Comparison of ENCODE assay signal across 24 mouse cellular contexts in the genomic region with DNA sequence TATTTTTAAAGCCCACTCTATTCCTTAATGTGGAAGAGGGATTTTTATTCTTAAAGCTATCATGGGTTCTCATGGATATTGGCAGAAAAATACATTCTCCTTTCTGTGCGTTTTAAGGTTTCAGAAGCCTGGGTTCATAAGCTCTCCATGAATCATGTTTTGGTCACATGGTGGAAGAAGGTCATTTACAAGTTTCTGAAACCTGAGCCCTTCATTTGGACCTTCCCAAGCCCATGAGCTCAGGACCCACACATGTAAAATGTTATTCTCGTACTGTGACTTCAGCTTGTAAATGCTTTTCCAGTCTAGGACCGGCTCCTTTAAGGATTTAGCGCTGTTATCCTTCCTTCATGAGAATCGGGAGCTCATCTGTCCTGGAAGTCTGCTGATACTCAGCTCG.
"Had no signal": no experiment of that assay in that cellular context is flagged by ENCODE, and none has a peak within 500 bp of the region (broad histone marks: within the 10 kb centered on the region; RNA-seq: fewer than 3 reads in every experiment).

No protein-coding gene starts in this region.

- H3K36me3 ChIP-seq: heart, embryonic 13.5 days; heart, embryonic 15.5 days; hindbrain, embryonic 13.5 days; hindbrain, embryonic 15.5 days; limb, embryonic 10.5 days; limb, embryonic 12.5 days had no signal

- H3K4me3 ChIP-seq: heart, embryonic 13.5 days; heart, embryonic 15.5 days; hindbrain, embryonic 13.5 days; hindbrain, embryonic 15.5 days; layer of hippocampus, adult 2 months; left cerebral cortex, adult 2 months; limb, embryonic 10.5 days; limb, embryonic 12.5 days; liver, embryonic 13.5 days had no signal

- H3K27me3 ChIP-seq: heart, embryonic 13.5 days; heart, embryonic 15.5 days; hindbrain, embryonic 13.5 days; hindbrain, embryonic 15.5 days; limb, embryonic 12.5 days; liver, embryonic 13.5 days had no signal

- H3K27ac ChIP-seq: heart, embryonic 13.5 days; heart, embryonic 15.5 days; hindbrain, embryonic 13.5 days; hindbrain, embryonic 15.5 days; hindbrain, postnatal 0 days; layer of hippocampus, adult 2 months; left cerebral cortex, adult 2 months; limb, embryonic 10.5 days; limb, embryonic 12.5 days; liver, embryonic 13.5 days had no signal

- H3K4me2 ChIP-seq: heart, embryonic 11.5 days; heart, embryonic 13.5 days; heart, embryonic 15.5 days; hindbrain, embryonic 13.5 days; hindbrain, embryonic 15.5 days; limb, embryonic 12.5 days; liver, embryonic 11.5 days; liver, embryonic 13.5 days had no signal

- H3K9ac ChIP-seq: forebrain, postnatal 0 days; heart, embryonic 13.5 days; heart, embryonic 15.5 days; hindbrain, embryonic 13.5 days; hindbrain, embryonic 15.5 days; limb, embryonic 12.5 days; liver, embryonic 13.5 days had no signal

- DNase-seq: forebrain, postnatal 0 days; gastrocnemius, postnatal 14 days; heart, adult 18-20 months; heart, postnatal 14 days; heart, postnatal 36 days; kidney, adult 18-20 months; kidney, adult 8-10 months; kidney, postnatal 10 days; kidney, postnatal 25 days; kidney, postnatal 4 days; layer of hippocampus, postnatal 36 days; liver; liver, embryonic 13.5 days had no signal
